Mouse (Mus musculus) limb, embryonic 11.5 days (tissue): ENCODE measurements around the gene Mttp. TPM values are rescaled to one million over a fixed set of nuclear protein-coding genes. Genes with fewer than 3 reads are reported as not detected.

Source experiments
- ATAC-seq: fragments of 200-750 bp; cut with Nextera tagmentation; 2 replicates; pipeline ENCODE4 v1.8.0; 2017; ENCODE audit warnings: low read depth; ENCODE audit not compliant: insufficient number of reproducible peaks, low FRiP score, low TSS enrichment
- DNase-seq: peaks from one replicate; pipeline ENCODE4 v3.0.0-alpha.2; 2015; ENCODE audit warnings: low spot score
- H3K27ac ChIP-seq: fragments of 300-500 bp; sonication (generic); replicated peaks from 2 replicates; pipeline ENCODE4 v1.5.1; 2014; ENCODE audit warnings: low read depth, mild to moderate bottlenecking, low read length
- H3K27me3 ChIP-seq: fragments of 300-500 bp; sonication (generic); 2 replicates; pipeline ENCODE4 v1.6.1; 2014; ENCODE audit warnings: mild to moderate bottlenecking, low read length, mixed read lengths; ENCODE audit not compliant: control insufficient read depth, insufficient read depth
- H3K36me3 ChIP-seq: fragments of 300-500 bp; sonication (generic); 2 replicates; pipeline ENCODE4 v1.6.1; 2014; ENCODE audit warnings: mild to moderate bottlenecking, low read length, moderate library complexity, mixed read lengths; ENCODE audit not compliant: control insufficient read depth, insufficient read depth
- H3K4me1 ChIP-seq: fragments of 300-500 bp; sonication (generic); 2 replicates; pipeline ENCODE4 v1.6.1; 2014; ENCODE audit warnings: low read length, mixed read lengths; ENCODE audit not compliant: control insufficient read depth, insufficient read depth
- H3K4me2 ChIP-seq: fragments of 300-500 bp; sonication (generic); 2 replicates; pipeline ENCODE4 v1.6.1; 2014; ENCODE audit warnings: low read depth, mild to moderate bottlenecking, moderate library complexity; ENCODE audit not compliant: severe bottlenecking
- H3K4me3 ChIP-seq: fragments of 300-500 bp; sonication (generic); 2 replicates; pipeline ENCODE4 v1.5.1; 2014; ENCODE audit warnings: low read depth, low read length
- H3K9ac ChIP-seq: fragments of 300-500 bp; sonication (generic); 2 replicates; pipeline ENCODE4 v1.6.1; 2014; ENCODE audit warnings: mild to moderate bottlenecking, low read length
- H3K9me3 ChIP-seq: fragments of 300-500 bp; sonication (generic); 2 replicates; pipeline ENCODE4 v1.6.1; 2016; ENCODE audit warnings: low read length; ENCODE audit not compliant: control insufficient read depth
- WGBS: fragments of 180-500 bp; shearing (Covaris S2); extraction: QIAGEN DNeasy Blood & Tissue Kit; methylation state at CpG from one replicate; pipeline ENCODE4 v1.1.7; 2014; 5-methylcytosine and 5-hydroxymethylcytosine counted together
- polyA plus RNA-seq: library from polyadenylated mRNA; unstranded; fragments of >200 nt; fragmentation: Nextera tagmentation; extraction: Ambion mirVana; gene quantifications from 2 replicates; pipeline ENCODE4 v1.2.1, GENCODE M21; 2014

Mttp gene
- polyA plus RNA-seq, 1 experiment from 2014 or later = 9.1 TPM

GRCm38 (mm10) chr3:138062673-138063072 is 82.1 kb downstream of the Mttp start:
- Histone ChIP-seq H3K27me3 (no peaks in the 10 kb centered on the region), H3K9me3 (no peaks in the 10 kb centered on the region), H3K27ac (no peak overlapping the region), H3K36me3 (no peaks in the 10 kb centered on the region), H3K4me1 (no peaks in the 10 kb centered on the region), H3K9ac (no peak overlapping the region), H3K4me3 (no peak overlapping the region), H3K4me2 (no peak overlapping the region)
- no peak for ATAC-seq
- WGBS = 96% methylated on average over 4 of the region's 4 CpGs
- DNase-seq = no peak

- no peaks in the 10 kb centered on the region for H3K9me3 ChIP-seq
- no peak overlapping the region for H3K4me3 ChIP-seq
- H3K9ac ChIP-seq = no peak overlapping the region
- 86% methylated on average over 9 of the region's 9 CpGs for WGBS
- no peak overlapping the region for H3K27ac ChIP-seq
- DNase-seq = no peak
- no peaks in the 10 kb centered on the region for H3K4me1 ChIP-seq
- no peaks in the 10 kb centered on the region for H3K27me3 ChIP-seq
- no peaks in the 10 kb centered on the region for H3K36me3 ChIP-seq
- no peak overlapping the region for H3K4me2 ChIP-seq
- ATAC-seq = no peak
Measured at GRCm38 (mm10) chr3:138061205-138061911, 83.4 kb downstream of the Mttp start.

GRCm38 (mm10) chr3:138060429-138060828 is 84.3 kb downstream of the Mttp start:
- 94% methylated on average over 7 of the region's 7 CpGs for WGBS
- Histone ChIP-seq H3K36me3 (no peaks in the 10 kb centered on the region), H3K4me1 (no peaks in the 10 kb centered on the region), H3K4me3 (no peak overlapping the region), H3K27me3 (no peaks in the 10 kb centered on the region), H3K9me3 (no peaks in the 10 kb centered on the region), H3K4me2 (no peak overlapping the region), H3K27ac (no peak overlapping the region), H3K9ac (no peak overlapping the region)
- ATAC-seq (no peak), DNase-seq (no peak)

- Histone ChIP-seq H3K9me3 (no peaks in the 10 kb centered on the region), H3K27ac (no peak overlapping the region), H3K27me3 (no peaks in the 10 kb centered on the region), H3K9ac (no peak overlapping the region), H3K4me2 (no peak overlapping the region), H3K4me3 (no peak overlapping the region), H3K36me3 (no peaks in the 10 kb centered on the region), H3K4me1 (no peaks in the 10 kb centered on the region)
- no peak for ATAC-seq
- no peak for DNase-seq
- 48% methylated on average over 4 of the region's 4 CpGs for WGBS
Measured at GRCm38 (mm10) chr3:138058226-138058625, 86.5 kb downstream of the Mttp start.

- H3K27ac ChIP-seq = no peak overlapping the region
- no peak overlapping the region for H3K4me3 ChIP-seq
- H3K27me3 ChIP-seq = no peaks in the 10 kb centered on the region
- no peaks in the 10 kb centered on the region for H3K36me3 ChIP-seq
- H3K4me2 ChIP-seq = no peak overlapping the region
- H3K4me1 ChIP-seq = no peaks in the 10 kb centered on the region
- H3K9me3 ChIP-seq = no peaks in the 10 kb centered on the region
- H3K9ac ChIP-seq = no peak overlapping the region
- no peak for ATAC-seq
- DNase-seq = no peak
- WGBS = 82% methylated on average over 7 of the region's 7 CpGs
Measured at GRCm38 (mm10) chr3:138056976-138057375, 87.8 kb downstream of the Mttp start.

GRCm38 (mm10) chr3:138053969-138054368 is 90.8 kb downstream of the Mttp start:
- Histone ChIP-seq H3K27me3 (no peaks in the 10 kb centered on the region), H3K36me3 (no peaks in the 10 kb centered on the region), H3K27ac (no peak overlapping the region), H3K9me3 (no peaks in the 10 kb centered on the region), H3K4me2 (no peak overlapping the region), H3K9ac (no peak overlapping the region), H3K4me1 (no peaks in the 10 kb centered on the region), H3K4me3 (no peak overlapping the region)
- ATAC-seq (no peak), DNase-seq (no peak)
- WGBS = 31% methylated on average over 4 of the region's 4 CpGs

GRCm38 (mm10) chr3:138051431-138051830 is 93.3 kb downstream of the Mttp start:
- Histone ChIP-seq H3K9me3 (no peaks in the 10 kb centered on the region), H3K36me3 (no peaks in the 10 kb centered on the region), H3K4me1 (no peaks in the 10 kb centered on the region), H3K27me3 (no peaks in the 10 kb centered on the region), H3K27ac (no peak overlapping the region), H3K4me2 (no peak overlapping the region), H3K4me3 (no peak overlapping the region), H3K9ac (no peak overlapping the region)
- no peak for DNase-seq
- 75% methylated on average over 3 of the region's 3 CpGs for WGBS
- no peak for ATAC-seq

GRCm38 (mm10) chr3:138050772-138051171 is 94.0 kb downstream of the Mttp start:
- H3K9me3 ChIP-seq = no peaks in the 10 kb centered on the region
- 23% methylated on average over 11 of the region's 11 CpGs for WGBS
- H3K36me3 ChIP-seq = no peaks in the 10 kb centered on the region
- no peak overlapping the region for H3K27ac ChIP-seq
- no peak overlapping the region for H3K4me2 ChIP-seq
- H3K4me3 ChIP-seq = no peak overlapping the region
- ATAC-seq (no peak), DNase-seq (no peak)
- no peak overlapping the region for H3K9ac ChIP-seq
- no peaks in the 10 kb centered on the region for H3K4me1 ChIP-seq
- H3K27me3 ChIP-seq = no peaks in the 10 kb centered on the region

- no peaks in the 10 kb centered on the region for H3K27me3 ChIP-seq
Measured at GRCm38 (mm10) chr3:138049555-138049954, 95.2 kb downstream of the Mttp start.

More at GRCm38 (mm10) chr3:138049555-138049954, 95.2 kb downstream of the Mttp start:
- no peaks in the 10 kb centered on the region for H3K4me1 ChIP-seq
- H3K9ac ChIP-seq = no peak overlapping the region
- no peaks in the 10 kb centered on the region for H3K9me3 ChIP-seq
- no peak overlapping the region for H3K4me3 ChIP-seq
- WGBS = 80% methylated on average over 6 of the region's 6 CpGs
- no peak overlapping the region for H3K27ac ChIP-seq
- no peak overlapping the region for H3K4me2 ChIP-seq
- H3K36me3 ChIP-seq = no peaks in the 10 kb centered on the region
- ATAC-seq (no peak), DNase-seq (no peak)
